Comparison of ENCODE assay signal across 22 mouse cellular contexts in genomic region chr11:3846351-3846750, GRCm38 (mm10). TPM values are rescaled to one million over a fixed set of nuclear protein-coding genes. Genes with fewer than 3 reads are reported as not detected.
"Had no signal": no experiment of that assay in that cellular context is flagged by ENCODE, and none has a peak within 500 bp of the region (broad histone marks: within the 10 kb centered on the region; RNA-seq: fewer than 3 reads in every experiment).

No protein-coding gene starts in this region.

- DNase-seq: lung, adult 2 months; lung, postnatal 14 days; lung, postnatal 36 days; retina, postnatal 1 day; right cerebral cortex, adult 18-20 months; right cerebral cortex, postnatal 25 days; right cerebral cortex, postnatal 4 days; spleen, adult 18-20 months; thymus, adult 18-20 months; thymus, postnatal 14 days; thymus, postnatal 36 days had no signal

- H3K36me3 ChIP-seq: lung, embryonic 15.5 days; midbrain, embryonic 13.5 days; midbrain, embryonic 15.5 days; neural tube, embryonic 12.5 days had no signal

- H3K4me3 ChIP-seq: lung, embryonic 15.5 days; megakaryocyte, embryonic 14.5 days; midbrain, embryonic 13.5 days; midbrain, embryonic 15.5 days; neural tube, embryonic 12.5 days had no signal

- H3K4me1 ChIP-seq: lung, embryonic 15.5 days; midbrain, embryonic 13.5 days; midbrain, embryonic 15.5 days; neural tube, embryonic 12.5 days had no signal

- H3K4me2 ChIP-seq: lung, embryonic 15.5 days; midbrain, embryonic 11.5 days; midbrain, embryonic 13.5 days; midbrain, embryonic 15.5 days; neural tube, embryonic 12.5 days had no signal

- H3K27ac ChIP-seq: lung, embryonic 15.5 days; macrophage; midbrain, embryonic 13.5 days; midbrain, embryonic 15.5 days; neural tube, embryonic 12.5 days had no signal

- H3K9ac ChIP-seq: lung, embryonic 15.5 days; midbrain, embryonic 13.5 days; midbrain, embryonic 15.5 days; neural tube, embryonic 12.5 days had no signal

- H3K9me3 ChIP-seq: lung, embryonic 15.5 days; midbrain, embryonic 13.5 days; midbrain, embryonic 15.5 days; neural tube, embryonic 12.5 days had no signal

- ATAC-seq: lung, postnatal 0 days; midbrain, embryonic 13.5 days; midbrain, embryonic 15.5 days had no signal

- H3K27me3 ChIP-seq: lung, embryonic 15.5 days; midbrain, embryonic 13.5 days; midbrain, embryonic 15.5 days; neural tube, embryonic 12.5 days had no signal

RNA-seq across cellular contexts. Expression of gene Osbp2, which starts 17.4 kb away (rescaled TPM):
- total RNA-seq: megakaryocyte progenitor cell, adult 5-6 weeks; monocyte, adult 5-6 weeks; neutrophil, adult 5-6 weeks had no signal

RNA-seq across cellular contexts. Expression of gene 4921536K21Rik, which starts 48.5 kb away (rescaled TPM):
- total RNA-seq: megakaryocyte progenitor cell, adult 5-6 weeks; monocyte, adult 5-6 weeks had no signal
